Mouse (Mus musculus) adrenal gland, adult 18-20 months (tissue): ENCODE results near the gene Nrg4. TPM values are rescaled to one million over a fixed set of nuclear protein-coding genes. Genes with fewer than 3 reads are reported as not detected.
A peak's percentile ranks its signal among the peaks of the same experiment; 100 is the strongest.

ENCODE experiments used
- DNase-seq, 2 experiments: peaks; one replicate each; pipeline ENCODE4 v3.0.0; 2021 to 2022; ENCODE audit warnings: low spot score in 2 of 2
- total RNA-seq, 2 experiments: library from RNA; stranded (reverse); gene quantifications; 1 replicate in 1 of 2; 2 replicates in 1 of 2; pipeline ENCODE4 v1.2.3; 2021

Gene Nrg4
- total RNA-seq, 2 experiments from 2014 or later = 23.4 to 37.3 TPM

- DNase-seq = no peak
These were observed 2.6 kb downstream of the Nrg4 start for GRCm38 (mm10) chr9:55324085-55324484.

GRCm38 (mm10) chr9:55322641-55323040 lies 4.0 kb downstream of the Nrg4 start:
- DNase-seq = no peak

GRCm38 (mm10) chr9:55313619-55314261 lies 12.9 kb downstream of the Nrg4 start:
- DNase-seq = no peak

- peak; percentile 52 to 58 for DNase-seq
These were observed 15.1 kb downstream of the Nrg4 start for GRCm38 (mm10) chr9:55311560-55311959.

- DNase-seq = no peak
These were observed 18.2 kb downstream of the Nrg4 start for GRCm38 (mm10) chr9:55308455-55308854.

- no peak for DNase-seq
These were observed 19.1 kb downstream of the Nrg4 start for GRCm38 (mm10) chr9:55307557-55307956.

GRCm38 (mm10) chr9:55307066-55307465 lies 19.6 kb downstream of the Nrg4 start:
- DNase-seq = no peak

- DNase-seq = no peak
These were observed 30.4 kb downstream of the Nrg4 start for GRCm38 (mm10) chr9:55296221-55296620.

GRCm38 (mm10) chr9:55291966-55292365 lies 34.7 kb downstream of the Nrg4 start:
- no peak for DNase-seq

- DNase-seq = no peak
These were observed 37.0 kb downstream of the Nrg4 start for GRCm38 (mm10) chr9:55289475-55290198.

- DNase-seq = no peak
These were observed 41.4 kb downstream of the Nrg4 start for GRCm38 (mm10) chr9:55285197-55285596.

GRCm38 (mm10) chr9:55283516-55283915 lies 43.1 kb downstream of the Nrg4 start:
- peak; percentile 12 to 27 for DNase-seq

GRCm38 (mm10) chr9:55279114-55279825 lies 47.4 kb downstream of the Nrg4 start:
- no peak for DNase-seq

- peak; percentile 33 to 61 for DNase-seq
These were observed 49.1 kb downstream of the Nrg4 start for GRCm38 (mm10) chr9:55277562-55277961.

GRCm38 (mm10) chr9:55273906-55274305 lies 52.7 kb downstream of the Nrg4 start:
- no peak for DNase-seq

GRCm38 (mm10) chr9:55271960-55272560 lies 54.6 kb downstream of the Nrg4 start:
- no peak for DNase-seq

- DNase-seq = no peak
These were observed 62.0 kb downstream of the Nrg4 start for GRCm38 (mm10) chr9:55264356-55265302.

- no peak for DNase-seq
These were observed 66.9 kb downstream of the Nrg4 start for GRCm38 (mm10) chr9:55259741-55260140.

GRCm38 (mm10) chr9:55257105-55257504 lies 69.5 kb downstream of the Nrg4 start:
- DNase-seq = no peak

GRCm38 (mm10) chr9:55255604-55256003 lies 71.0 kb downstream of the Nrg4 start:
- no peak for DNase-seq
